Mouse (Mus musculus): ENCODE measurements at regions not wholly inside any gene's neighbourhood (a gene's known extent, or its start where the extent isn't known, plus 50 kb on each side); places are given as distances from the start of the nearest gene placed in this dataset.
A peak's percentile ranks its signal among the peaks of the same experiment; 100 is the strongest.

DNA sequence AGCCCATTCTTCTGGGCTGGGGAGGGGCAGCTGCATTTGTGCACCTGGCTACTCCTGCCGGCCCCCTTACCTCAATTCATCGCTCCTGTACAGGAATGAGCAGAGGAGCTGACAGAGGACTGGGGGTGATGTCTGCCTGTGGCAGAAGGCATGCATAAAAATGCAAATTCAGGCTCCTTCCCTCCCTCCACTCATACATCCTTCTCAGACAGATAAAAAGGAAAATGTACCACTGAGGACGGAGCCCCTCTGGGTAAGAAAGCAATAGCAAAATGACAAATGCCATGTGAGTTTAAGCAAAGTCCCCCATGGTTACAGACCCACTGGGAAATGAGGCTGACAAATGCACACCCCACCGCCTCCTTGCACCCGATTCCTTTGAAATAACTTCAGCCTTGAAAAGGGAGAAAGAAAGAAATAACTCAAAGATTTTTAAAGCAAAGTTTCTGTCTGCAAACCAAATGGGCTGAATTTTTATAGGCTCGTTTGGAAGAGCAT is 161.1 kb upstream of the Vstm2b start:
- H3K36me3 ChIP-seq: no peaks in the 10 kb centered on the region
- H3K9ac ChIP-seq: no peak overlapping the region
- no peaks in the 10 kb centered on the region for H3K9me3 ChIP-seq (replicated peaks)
- H3K4me3 ChIP-seq (replicated peaks): no peak overlapping the region
- H3K4me2 ChIP-seq: no peak overlapping the region
- 66% methylated on average over 6 of the region's 6 CpGs for whole genome bisulfite sequencing
- no peaks in the 10 kb centered on the region for H3K27me3 ChIP-seq
- no peak for ATAC-seq (replicated peaks; ENCODE audit: low FRiP score)
- H3K4me1 ChIP-seq: no peaks in the 10 kb centered on the region
- H3K27ac ChIP-seq: no peak overlapping the region

DNA sequence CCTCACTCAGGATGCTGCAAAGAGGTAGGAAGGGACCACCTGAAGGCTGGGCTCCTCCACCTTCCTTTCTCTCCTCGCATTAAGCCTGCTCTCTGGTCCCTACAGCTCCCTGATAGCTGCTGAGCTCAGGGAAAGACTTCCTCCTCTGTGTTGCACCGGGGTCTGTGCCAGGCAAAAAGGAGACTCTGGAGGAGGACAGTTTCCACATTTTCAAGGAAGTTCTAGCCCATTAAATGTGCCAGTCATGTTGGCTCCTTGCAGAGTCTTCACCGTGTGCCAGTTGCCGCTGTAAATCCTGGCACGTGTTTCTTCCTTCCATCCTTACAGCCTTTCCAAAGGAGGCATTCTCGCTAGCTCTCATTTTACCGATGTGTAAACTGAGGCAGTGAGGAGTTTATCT is 160.6 kb upstream of the Vstm2b start:
- H3K27ac ChIP-seq: no peak overlapping the region
- H3K4me3 ChIP-seq (replicated peaks): no peak overlapping the region
- no peaks in the 10 kb centered on the region for H3K4me1 ChIP-seq
- H3K27me3 ChIP-seq: no peaks in the 10 kb centered on the region
- no peaks in the 10 kb centered on the region for H3K36me3 ChIP-seq
- ATAC-seq (replicated peaks; ENCODE audit: low FRiP score): no peak
- no peak overlapping the region for H3K4me2 ChIP-seq
- WGBS: 50% methylated on average over 7 of the region's 7 CpGs
- H3K9me3 ChIP-seq (replicated peaks): no peaks in the 10 kb centered on the region
- H3K9ac ChIP-seq: no peak overlapping the region

DNA sequence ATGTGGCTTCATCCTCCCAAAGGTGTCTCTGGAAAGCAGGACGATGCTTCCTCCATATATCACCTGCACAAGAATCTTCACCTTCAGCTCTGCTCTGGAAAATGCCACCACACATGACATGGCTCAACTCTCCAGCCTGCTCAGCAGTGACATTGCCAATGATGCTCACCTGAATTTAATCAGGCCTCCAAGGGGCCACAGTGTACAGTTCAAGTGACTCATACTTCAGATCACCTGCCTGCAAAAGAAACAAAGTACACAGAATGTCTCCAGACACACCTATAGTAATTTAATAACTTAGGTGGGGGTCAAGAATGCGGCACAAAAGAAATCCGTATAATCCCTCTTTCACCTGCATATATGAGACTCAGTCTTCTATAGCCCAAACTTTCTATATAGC is 160.0 kb upstream of the Vstm2b start:
- 86% methylated on average over 3 of the region's 3 CpGs for WGBS
- ATAC-seq (replicated peaks; ENCODE audit: low FRiP score): no peak
- H3K4me1 ChIP-seq: no peaks in the 10 kb centered on the region
- no peaks in the 10 kb centered on the region for H3K36me3 ChIP-seq
- H3K9me3 ChIP-seq (replicated peaks): no peaks in the 10 kb centered on the region
- no peaks in the 10 kb centered on the region for H3K27me3 ChIP-seq
- H3K4me3 ChIP-seq (replicated peaks): no peak overlapping the region
- H3K27ac ChIP-seq: no peak overlapping the region
- no peak overlapping the region for H3K9ac ChIP-seq
- no peak overlapping the region for H3K4me2 ChIP-seq

DNA sequence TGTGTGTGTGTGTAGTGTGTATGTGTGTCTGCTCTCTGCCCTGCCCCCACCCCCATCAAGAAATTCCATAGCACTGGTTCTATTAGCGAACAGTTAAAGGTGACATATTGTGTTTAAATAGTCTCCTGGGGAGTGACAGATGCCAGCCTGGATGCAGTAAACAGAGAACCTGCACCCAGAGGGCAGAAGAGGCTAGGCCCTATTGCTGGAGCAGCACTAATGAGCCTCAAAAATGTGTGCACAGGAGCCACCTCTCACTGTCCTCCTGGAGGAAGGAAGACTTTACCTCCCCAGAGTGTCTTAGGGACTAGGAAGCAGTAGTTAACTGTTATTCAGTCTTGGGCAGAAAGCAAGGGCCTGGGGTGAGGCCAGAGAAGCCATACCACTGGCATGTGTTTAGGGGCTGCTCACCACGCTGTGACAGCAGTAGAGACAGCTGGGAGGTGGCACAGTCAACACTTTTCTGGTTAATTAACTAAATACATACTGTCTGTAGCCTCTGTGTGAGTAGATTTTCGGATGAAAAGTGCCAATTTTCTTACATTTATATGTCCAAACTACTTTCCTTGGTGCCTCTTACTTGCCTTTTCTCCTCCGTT is 155.5 kb upstream of the Vstm2b start:
- WGBS: 62% methylated on average over 4 of the region's 4 CpGs
- Histone ChIP-seq H3K36me3 (no peaks in the 10 kb centered on the region), H3K9me3 (replicated peaks) (no peaks in the 10 kb centered on the region), H3K27me3 (no peaks in the 10 kb centered on the region), H3K27ac (no peak overlapping the region), H3K4me1 (no peaks in the 10 kb centered on the region), H3K4me2 (no peak overlapping the region), H3K9ac (no peak overlapping the region), H3K4me3 (replicated peaks) (no peak overlapping the region)
- ATAC-seq (replicated peaks; ENCODE audit: low FRiP score): no peak

DNA sequence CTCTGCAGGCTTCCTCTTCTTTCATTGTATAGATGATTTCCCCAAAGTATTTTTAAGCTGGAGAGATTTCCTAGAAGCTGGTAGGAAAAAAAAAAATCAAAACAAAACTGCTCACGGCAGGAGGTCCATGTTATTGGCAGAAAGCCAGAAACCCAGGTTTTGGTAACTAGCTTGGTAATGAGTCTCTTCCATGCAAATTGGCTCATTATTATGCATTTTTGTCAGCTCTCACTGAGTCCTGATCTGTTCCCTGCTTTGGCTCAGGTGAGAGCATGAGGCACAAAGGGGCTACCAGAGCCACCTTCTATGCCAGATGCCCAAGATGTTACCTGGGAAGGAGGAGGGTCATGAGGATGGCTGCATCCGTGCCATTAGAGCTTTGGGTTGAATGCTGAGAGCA is 146.3 kb upstream of the Vstm2b start:
- Histone ChIP-seq H3K36me3 (no peaks in the 10 kb centered on the region), H3K27me3 (no peaks in the 10 kb centered on the region), H3K4me2 (no peak overlapping the region), H3K4me1 (no peaks in the 10 kb centered on the region), H3K9me3 (replicated peaks) (no peaks in the 10 kb centered on the region), H3K4me3 (replicated peaks) (no peak overlapping the region), H3K27ac (no peak overlapping the region), H3K9ac (no peak overlapping the region)
- WGBS: 44% methylated on average over 2 of the region's 2 CpGs
- no peak for ATAC-seq (replicated peaks; ENCODE audit: low FRiP score)

DNA sequence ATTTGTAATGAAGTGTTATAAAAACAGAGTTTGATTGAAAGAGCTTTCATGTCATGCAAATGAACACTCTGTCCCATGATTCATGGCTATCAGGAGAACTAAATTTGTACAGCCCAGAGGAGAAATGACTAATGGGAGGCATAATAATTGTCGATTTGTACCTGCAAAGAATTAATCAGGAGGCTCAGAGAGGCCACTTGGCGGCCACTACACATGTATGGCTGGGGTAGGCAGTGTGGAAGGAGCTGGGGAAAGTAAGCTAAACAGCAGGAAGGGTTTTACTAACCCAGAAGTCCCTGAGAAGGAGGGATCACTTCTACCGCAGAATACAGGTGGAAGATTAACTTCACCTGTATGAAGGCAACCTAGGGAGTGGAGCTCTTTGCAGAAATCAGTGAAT is 145.9 kb upstream of the Vstm2b start:
- Histone ChIP-seq H3K4me3 (replicated peaks) (no peak overlapping the region), H3K9ac (no peak overlapping the region), H3K4me1 (no peaks in the 10 kb centered on the region), H3K36me3 (no peaks in the 10 kb centered on the region), H3K4me2 (no peak overlapping the region), H3K27ac (no peak overlapping the region), H3K9me3 (replicated peaks) (no peaks in the 10 kb centered on the region), H3K27me3 (no peaks in the 10 kb centered on the region)
- WGBS: 74% methylated on average over 3 of the region's 3 CpGs
- ATAC-seq (replicated peaks; ENCODE audit: low FRiP score): no peak

DNA sequence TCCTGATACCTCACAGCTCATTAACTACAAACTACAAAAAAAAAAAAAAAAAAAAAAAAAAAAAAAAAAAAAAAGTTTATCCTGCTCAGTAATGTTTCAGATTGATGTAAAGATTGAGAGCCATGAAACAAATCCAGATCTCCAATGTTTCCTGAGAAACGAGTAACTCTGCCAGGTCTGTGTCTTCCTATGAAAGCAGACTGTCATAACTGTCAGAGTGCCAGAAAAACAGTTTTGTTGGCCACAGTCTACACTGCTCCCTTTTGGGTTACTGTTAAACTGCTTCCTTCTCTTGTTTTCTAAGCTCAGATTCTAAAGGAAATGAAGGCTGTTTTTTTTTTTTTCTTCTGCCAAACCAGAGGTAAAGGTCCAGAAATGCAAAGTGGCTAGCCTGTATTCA is 144.6 kb upstream of the Vstm2b start:
- H3K4me2 ChIP-seq: no peak overlapping the region
- H3K9ac ChIP-seq: no peak overlapping the region
- H3K36me3 ChIP-seq: no peaks in the 10 kb centered on the region
- no peak overlapping the region for H3K4me3 ChIP-seq (replicated peaks)
- no peaks in the 10 kb centered on the region for H3K9me3 ChIP-seq (replicated peaks)
- ATAC-seq (replicated peaks; ENCODE audit: low FRiP score): no peak
- H3K4me1 ChIP-seq: no peaks in the 10 kb centered on the region
- WGBS: 49% methylated on average over 1 of the region's 1 CpGs
- H3K27ac ChIP-seq: no peak overlapping the region
- H3K27me3 ChIP-seq: no peaks in the 10 kb centered on the region

DNA sequence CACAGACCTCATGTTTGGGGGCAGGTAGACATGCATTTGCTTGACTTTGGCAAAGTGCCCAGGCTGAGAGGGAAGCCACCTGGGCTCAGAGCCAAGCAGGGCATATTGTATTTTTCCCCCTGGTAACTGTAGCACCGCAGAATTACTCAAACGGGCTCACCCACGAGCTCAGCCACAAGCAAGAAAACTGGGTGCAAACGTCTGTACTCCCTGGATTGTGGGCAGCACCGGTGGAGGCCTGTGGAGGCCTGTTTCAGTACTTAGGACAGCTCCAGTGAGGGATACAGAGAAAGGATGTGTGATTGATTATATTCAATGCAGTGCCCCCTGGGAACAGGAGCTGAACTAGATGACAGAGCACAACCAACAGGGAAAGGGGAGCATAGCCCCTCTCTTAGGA is 135.6 kb upstream of the Vstm2b start:
- Histone ChIP-seq H3K9ac (no peak overlapping the region), H3K27ac (no peak overlapping the region), H3K4me3 (replicated peaks) (no peak overlapping the region), H3K36me3 (no peaks in the 10 kb centered on the region), H3K4me1 (no peaks in the 10 kb centered on the region), H3K27me3 (no peaks in the 10 kb centered on the region), H3K4me2 (no peak overlapping the region), H3K9me3 (replicated peaks) (no peaks in the 10 kb centered on the region)
- ATAC-seq (replicated peaks; ENCODE audit: low FRiP score): 0 out of 2 replicates have a peak, but pooled peaks have one; percentile 60
- WGBS: 11% methylated on average over 5 of the region's 5 CpGs

DNA sequence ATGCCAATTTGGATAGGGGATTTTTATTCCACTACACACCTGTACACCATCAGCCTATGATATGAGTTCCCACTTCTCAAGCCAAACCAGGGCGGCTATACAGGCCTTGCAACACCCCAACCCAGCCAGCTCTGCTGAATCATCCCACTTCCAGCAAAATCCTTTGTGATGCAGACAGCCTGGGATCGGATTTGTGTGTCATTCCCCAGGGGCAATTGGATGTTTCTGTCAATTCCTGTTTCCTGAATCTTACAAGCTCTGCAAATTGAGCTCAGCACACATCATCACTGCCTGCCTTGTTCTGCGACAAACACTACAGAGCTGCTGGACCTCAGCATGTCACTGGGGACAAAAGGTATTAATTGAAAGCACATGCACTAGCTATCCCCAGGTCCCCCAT is 132.0 kb upstream of the Vstm2b start:
- H3K27me3 ChIP-seq: no peaks in the 10 kb centered on the region
- H3K27ac ChIP-seq: no peak overlapping the region
- no peak overlapping the region for H3K9ac ChIP-seq
- H3K4me2 ChIP-seq: no peak overlapping the region
- 57% methylated on average over 3 of the region's 3 CpGs for WGBS
- H3K36me3 ChIP-seq: no peaks in the 10 kb centered on the region
- H3K9me3 ChIP-seq (replicated peaks): no peaks in the 10 kb centered on the region
- no peak for ATAC-seq (replicated peaks; ENCODE audit: low FRiP score)
- H3K4me3 ChIP-seq (replicated peaks): no peak overlapping the region
- H3K4me1 ChIP-seq: no peaks in the 10 kb centered on the region

DNA sequence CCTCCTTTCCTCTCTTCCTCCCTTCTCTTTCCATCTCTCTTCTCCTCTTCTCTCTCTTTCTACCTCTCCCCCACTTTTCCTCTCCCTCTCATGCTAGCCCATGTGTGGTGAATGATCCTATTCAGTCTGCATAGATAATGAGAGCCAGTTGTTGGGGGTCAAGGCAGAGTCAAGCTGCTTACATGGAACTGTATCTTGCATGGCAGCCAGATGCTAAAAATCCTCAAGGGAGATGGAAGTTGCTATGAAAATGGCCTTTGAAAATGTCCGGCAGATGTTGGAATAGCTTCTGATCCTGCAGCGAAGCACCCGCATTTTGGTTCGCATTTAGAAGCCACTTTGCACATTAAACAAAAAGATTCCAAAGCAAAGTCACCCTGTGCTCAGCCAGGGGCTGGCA is 121.9 kb upstream of the Vstm2b start:
- Histone ChIP-seq H3K9ac (no peak overlapping the region), H3K9me3 (replicated peaks) (no peaks in the 10 kb centered on the region), H3K4me1 (no peaks in the 10 kb centered on the region), H3K4me2 (no peak overlapping the region), H3K4me3 (replicated peaks) (no peak overlapping the region), H3K27me3 (no peaks in the 10 kb centered on the region), H3K36me3 (no peaks in the 10 kb centered on the region), H3K27ac (no peak overlapping the region)
- no peak for ATAC-seq (replicated peaks; ENCODE audit: low FRiP score)
- 37% methylated on average over 4 of the region's 4 CpGs for WGBS

DNA sequence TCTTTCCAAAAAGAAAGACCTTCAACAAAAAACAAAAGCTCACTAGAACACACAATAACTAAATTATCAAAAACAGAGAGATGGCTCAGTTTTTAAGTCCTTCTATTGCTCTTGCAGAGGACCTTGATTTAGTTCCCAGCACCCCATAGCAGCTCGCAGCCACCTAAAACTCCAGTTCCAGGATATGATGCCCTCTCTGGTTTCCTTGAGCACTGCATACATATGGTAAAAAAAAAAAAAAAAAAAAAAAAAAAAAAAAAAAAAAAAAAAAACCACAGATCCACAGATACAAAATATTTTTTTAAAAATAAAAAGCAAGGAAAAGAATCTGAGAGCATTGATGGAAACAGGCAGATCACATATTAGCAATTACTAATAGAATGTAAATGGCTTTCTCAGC is 113.2 kb upstream of the Vstm2b start:
- ATAC-seq (replicated peaks; ENCODE audit: low FRiP score): no peak
- Histone ChIP-seq H3K4me1 (no peaks in the 10 kb centered on the region), H3K36me3 (no peaks in the 10 kb centered on the region)

DNA sequence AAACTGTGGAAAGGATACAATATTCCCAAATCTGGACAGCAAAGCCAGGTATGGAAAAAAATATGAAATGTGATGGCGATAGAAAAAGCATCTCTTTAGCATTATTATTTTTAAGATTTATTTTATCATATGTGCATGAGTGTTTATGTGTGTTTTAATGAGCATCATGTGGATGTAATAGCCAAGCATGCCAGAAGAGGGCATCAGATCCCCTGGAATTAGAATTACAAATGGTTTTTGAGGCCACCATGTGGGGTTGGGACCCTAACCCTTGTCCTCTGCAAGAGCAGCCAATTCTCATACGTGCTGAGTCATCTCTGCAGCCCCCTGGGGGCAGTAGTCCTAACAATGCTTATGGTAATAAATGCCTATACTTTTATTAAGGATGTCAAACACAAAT is 111.4 kb upstream of the Vstm2b start:
- Histone ChIP-seq H3K36me3 (no peaks in the 10 kb centered on the region), H3K4me3 (replicated peaks) (no peak overlapping the region), H3K27me3 (no peaks in the 10 kb centered on the region), H3K27ac (no peak overlapping the region), H3K9ac (no peak overlapping the region), H3K4me1 (no peaks in the 10 kb centered on the region), H3K9me3 (replicated peaks) (peaks cover 2% of the 10 kb centered on the region; the same call in 1 of the 2 replicates), H3K4me2 (no peak overlapping the region)
- 77% methylated on average over 2 of the region's 2 CpGs for WGBS
- no peak for ATAC-seq (replicated peaks; ENCODE audit: low FRiP score)

More for the DNA sequence above, 113.2 kb upstream of the Vstm2b start:
- Histone ChIP-seq H3K9me3 (replicated peaks) (peaks cover 2% of the 10 kb centered on the region; the same call in 1 of the 2 replicates), H3K27ac (no peak overlapping the region), H3K27me3 (no peaks in the 10 kb centered on the region), H3K9ac (no peak overlapping the region), H3K4me2 (no peak overlapping the region), H3K4me3 (replicated peaks) (no peak overlapping the region)
- 84% methylated on average over 1 of the region's 1 CpGs for WGBS

DNA sequence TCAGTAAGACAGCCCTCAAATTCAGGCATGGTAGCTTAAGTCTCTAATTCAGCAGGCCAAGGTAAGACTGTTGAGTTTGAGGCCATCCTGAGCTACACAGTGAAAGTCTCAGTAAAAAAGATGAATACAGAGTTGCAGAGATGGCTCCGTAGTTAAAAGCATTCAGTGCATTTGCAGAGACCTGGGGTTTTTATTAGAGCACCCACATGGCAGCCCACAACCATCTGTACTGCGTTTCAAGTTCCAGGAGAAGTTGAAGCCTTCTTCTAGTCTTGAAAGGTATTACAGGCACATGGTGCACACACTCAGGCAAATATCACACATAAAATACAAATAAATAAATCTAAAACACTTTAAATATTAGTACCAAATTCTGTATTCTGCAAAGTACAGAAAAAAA is 109.6 kb upstream of the Vstm2b start:
- Histone ChIP-seq H3K27ac (no peak overlapping the region), H3K36me3 (no peaks in the 10 kb centered on the region), H3K27me3 (no peaks in the 10 kb centered on the region), H3K4me1 (no peaks in the 10 kb centered on the region), H3K4me3 (replicated peaks) (no peak overlapping the region), H3K9ac (no peak overlapping the region), H3K4me2 (no peak overlapping the region), H3K9me3 (replicated peaks) (peaks cover 2% of the 10 kb centered on the region; the same call in 1 of the 2 replicates)
- no peak for ATAC-seq (replicated peaks; ENCODE audit: low FRiP score)
- 90% methylated on average over 2 of the region's 2 CpGs for WGBS

Measured in kidney, embryonic 15.5 days (tissue).